Mouse (Mus musculus): ENCODE measurements around the gene Sspo.

The Sspo gene

DNA sequence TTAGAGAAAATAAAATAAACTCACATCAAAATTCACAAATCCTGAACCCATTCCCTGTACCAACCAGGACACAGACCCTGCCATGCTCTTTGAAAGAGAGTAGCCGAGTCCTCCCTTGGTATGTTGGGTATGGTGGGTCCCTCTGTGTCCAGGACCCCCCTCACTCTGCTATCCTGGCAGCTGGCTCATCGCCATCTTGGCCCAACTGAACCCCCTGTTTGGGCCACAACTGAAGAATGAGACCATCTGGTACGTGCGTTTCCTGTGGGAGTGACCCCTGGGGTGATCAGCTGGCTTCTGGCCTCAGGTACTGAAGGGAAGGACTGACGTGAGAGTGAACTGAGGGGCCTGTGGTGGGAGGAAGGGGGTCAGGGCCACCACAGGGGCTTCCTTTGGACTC is 91.8 kb downstream of the Sspo start:
- no peak for DNase-seq (ENCODE audit: low read depth, low spot score)

DNA sequence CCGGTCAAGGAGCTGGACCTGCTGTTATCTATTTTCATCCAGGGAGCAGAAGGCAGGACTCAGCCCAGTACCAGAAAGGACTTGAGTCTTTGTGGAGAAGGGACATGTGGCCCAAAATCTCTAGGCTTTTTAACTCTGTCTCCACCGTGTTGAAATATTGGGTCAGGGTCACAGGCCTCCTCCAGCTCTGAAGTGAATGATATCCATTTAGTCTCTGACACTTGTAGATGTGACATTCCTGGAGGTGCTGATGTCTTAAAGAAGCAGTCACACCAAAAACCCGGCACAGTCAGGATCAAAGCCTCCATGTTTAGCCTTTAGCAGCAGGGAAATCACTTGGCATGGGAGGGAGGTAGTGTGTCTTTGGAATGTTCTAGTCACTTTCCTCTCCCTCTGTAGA is 92.7 kb downstream of the Sspo start:
- DNase-seq (ENCODE audit: low read depth, low spot score): no peak

DNA sequence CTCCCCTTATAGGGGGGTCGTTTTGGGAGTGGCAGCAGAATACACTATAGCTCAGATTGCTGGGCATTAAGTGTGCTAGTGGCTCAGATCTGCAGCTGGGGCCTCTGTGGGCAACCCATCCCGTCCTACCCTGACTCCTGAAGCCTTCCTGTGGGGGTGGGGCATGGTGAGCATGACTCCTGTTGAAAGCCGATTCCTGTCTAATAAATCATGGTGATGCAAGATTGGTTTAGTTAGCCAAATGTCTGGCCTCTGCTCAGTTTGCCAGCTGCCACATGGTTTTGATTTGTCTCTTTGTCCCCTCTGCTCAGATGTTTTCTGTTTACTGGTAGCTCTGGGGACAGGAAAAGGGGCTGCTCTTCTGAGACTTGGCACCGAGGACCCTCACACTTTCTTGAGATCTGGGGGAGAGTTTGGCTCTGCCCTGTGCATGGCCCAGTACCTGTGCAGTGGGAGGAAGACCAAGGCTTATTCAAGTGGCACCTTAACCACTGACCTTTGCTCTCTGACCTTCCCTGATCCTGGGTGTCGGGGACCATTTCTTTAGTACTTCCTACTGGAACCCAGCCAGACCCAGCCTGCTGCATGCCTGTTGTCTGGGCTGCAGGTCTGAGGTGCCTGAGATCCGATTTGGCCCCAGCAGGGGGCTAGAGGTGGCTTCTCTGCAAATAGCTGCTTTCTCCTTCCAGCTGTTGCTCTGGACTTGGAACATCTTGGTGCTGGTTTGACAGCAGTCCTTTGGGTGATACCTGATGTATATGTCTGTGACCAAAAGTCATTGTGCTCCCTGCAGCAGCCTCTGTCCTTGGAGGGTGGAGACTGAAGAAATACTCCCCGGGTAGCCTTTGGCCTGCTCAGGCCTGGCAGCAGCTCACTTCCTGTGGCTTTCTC is 93.8 kb downstream of the Sspo start:
- DNase-seq (ENCODE audit: low read depth, low spot score): no peak

DNA sequence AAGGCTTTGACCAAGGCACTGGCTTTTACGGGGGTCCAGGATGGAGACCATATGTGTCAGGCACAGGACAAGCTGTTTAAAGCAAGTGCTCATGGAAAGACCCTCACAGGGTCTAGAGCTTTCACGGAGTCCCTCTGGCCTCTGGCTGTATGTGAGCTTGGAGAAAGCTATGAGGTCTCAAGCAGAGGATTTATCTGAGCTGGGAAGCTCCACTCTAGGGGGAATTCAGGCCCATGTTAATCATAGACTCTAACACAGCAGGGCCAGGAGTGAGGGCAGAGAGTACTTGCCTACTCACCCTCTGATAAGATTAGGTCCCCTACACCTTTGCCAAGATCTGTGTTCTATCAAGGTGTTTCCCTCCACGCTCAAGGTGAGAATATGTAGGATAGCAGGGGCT is 94.6 kb downstream of the Sspo start:
- no peak for DNase-seq (ENCODE audit: low read depth, low spot score)

DNA sequence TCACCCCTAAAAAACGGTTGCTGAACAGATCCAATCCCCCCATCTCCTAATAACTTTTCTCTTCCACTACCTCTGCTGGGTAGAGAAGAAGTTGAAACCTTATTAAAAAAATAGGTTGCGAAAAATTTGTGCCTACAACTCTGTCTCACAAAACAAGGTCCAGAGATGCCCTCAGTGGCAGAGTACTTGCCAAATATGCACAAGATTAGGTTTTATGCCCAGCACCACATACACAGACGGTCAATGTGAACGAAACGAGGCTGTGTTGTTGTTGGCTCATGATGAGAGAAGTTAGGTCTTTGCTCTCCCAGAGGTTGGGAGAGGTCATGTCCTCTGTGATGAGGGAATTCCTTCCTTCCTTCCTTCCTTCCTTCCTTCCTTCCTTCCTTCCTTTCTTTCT is 97.2 kb downstream of the Sspo start:
- DNase-seq (ENCODE audit: low read depth, low spot score): no peak

DNA sequence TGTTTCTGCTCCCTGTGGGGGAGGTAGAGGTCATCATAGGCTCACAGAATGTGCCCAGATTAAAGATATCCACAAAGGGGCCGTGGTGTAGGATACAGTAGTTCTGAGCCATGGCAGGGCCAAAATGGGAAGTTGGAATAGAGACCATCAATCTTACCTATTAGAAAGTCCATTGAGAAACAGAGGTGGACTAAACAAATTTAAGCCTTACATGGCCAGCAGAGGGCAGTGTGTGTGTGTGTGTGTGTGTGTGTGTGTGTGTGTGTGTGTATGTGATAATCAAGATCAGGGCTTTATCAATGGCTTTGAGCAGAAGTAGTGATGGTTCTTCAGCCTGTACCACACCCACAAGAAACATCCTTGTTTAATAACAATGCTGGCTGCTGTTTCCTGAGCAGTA is 98.2 kb downstream of the Sspo start:
- DNase-seq (ENCODE audit: low read depth, low spot score): peak; percentile 12

DNA sequence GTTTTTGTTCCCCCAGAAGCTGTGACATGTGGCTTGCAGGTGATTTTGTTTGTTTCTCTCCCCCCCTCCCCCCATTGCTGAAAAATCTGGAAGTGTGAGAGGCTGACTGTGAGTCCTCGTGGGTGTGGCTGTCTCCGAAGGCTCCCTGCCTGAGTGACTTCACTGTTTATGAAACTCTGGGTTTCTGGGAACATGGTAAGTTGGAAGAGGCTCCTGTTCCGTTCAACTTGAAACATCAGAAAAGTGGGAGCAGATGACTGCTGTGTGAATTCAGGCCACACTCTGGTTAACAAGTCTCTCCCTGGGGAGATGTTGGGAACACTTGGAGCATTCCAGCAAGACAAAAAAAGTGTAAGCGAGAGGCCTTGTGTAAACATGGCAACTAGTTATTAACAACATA is 98.8 kb downstream of the Sspo start:
- DNase-seq (ENCODE audit: low read depth, low spot score): no peak

DNA sequence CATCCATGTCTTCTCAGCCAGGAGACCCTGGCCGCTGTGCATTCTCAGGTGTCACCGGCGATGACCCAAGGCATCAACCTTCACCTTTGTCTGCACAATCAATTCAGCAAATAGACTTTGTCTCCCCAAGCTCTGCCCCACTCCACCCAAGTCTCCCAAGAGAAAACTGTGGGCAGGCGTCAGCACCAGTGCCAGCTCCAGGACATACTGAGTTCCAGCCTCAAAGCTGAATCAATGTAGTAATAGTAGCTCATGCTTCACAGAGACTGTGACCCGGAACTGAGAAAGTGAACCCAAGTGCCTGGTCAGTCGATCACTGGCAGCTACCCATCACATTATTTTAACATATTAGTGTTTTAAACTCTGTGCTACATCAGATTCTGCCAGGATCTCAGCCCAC is 100.3 kb downstream of the Sspo start:
- no peak for DNase-seq (ENCODE audit: low read depth, low spot score)

Data from telencephalon, adult 2 months (tissue).